Mouse (Mus musculus) liver, adult 2 months (tissue): ENCODE data around the gene Irf2bp1. TPM values are rescaled to one million over a fixed set of nuclear protein-coding genes. Genes with fewer than 3 reads are reported as not detected.
A peak's percentile ranks its signal among the peaks of the same experiment; 100 is the strongest.

ENCODE experiments used
- DNase-seq: peaks from one replicate; pipeline ENCODE4 v3.0.0-alpha.2; 2011; ENCODE audit warnings: low read depth, low spot score; ENCODE audit errors: extremely low read depth
- H3K27ac ChIP-seq: fragments of 200-500 bp; replicated peaks from 2 replicates; pipeline ENCODE4 v1.5.1; 2012; ENCODE audit warnings: low read depth, mild to moderate bottlenecking, control low read depth, inconsistent platforms, low read length; ENCODE audit not compliant: insufficient read depth
- H3K27me3 ChIP-seq: fragments of 200-500 bp; 2 replicates; pipeline ENCODE4 v1.6.1; 2012; ENCODE audit warnings: mild to moderate bottlenecking, moderate library complexity, low read length, inconsistent platforms; ENCODE audit not compliant: control insufficient read depth, insufficient read depth
- H3K36me3 ChIP-seq: fragments of 200-500 bp; 2 replicates; pipeline ENCODE4 v1.6.1; 2012; ENCODE audit warnings: low read length, inconsistent platforms; ENCODE audit not compliant: control insufficient read depth, insufficient read depth
- H3K4me1 ChIP-seq: fragments of 200-500 bp; 2 replicates; pipeline ENCODE4 v1.6.1; 2011; ENCODE audit warnings: low read length; ENCODE audit not compliant: control insufficient read depth, insufficient read depth
- H3K4me3 ChIP-seq: fragments of 200-500 bp; 2 replicates; pipeline ENCODE4 v1.5.1; 2011; ENCODE audit warnings: low read depth, mild to moderate bottlenecking, control low read depth, low read length, moderate library complexity; ENCODE audit not compliant: insufficient read depth
- H3K79me2 ChIP-seq: fragments of 200-500 bp; 2 replicates; pipeline ENCODE4 v1.6.1; 2012; ENCODE audit warnings: inconsistent platforms, mild to moderate bottlenecking, low read length, moderate library complexity; ENCODE audit not compliant: control insufficient read depth, insufficient read depth
- H3K9ac ChIP-seq: fragments of 200-500 bp; 2 replicates; pipeline ENCODE4 v1.6.1; 2012; ENCODE audit warnings: low read depth, mild to moderate bottlenecking, control low read depth, inconsistent platforms, low read length
- CTCF ChIP-seq: fragments of 200-500 bp; IDR thresholded peaks from 2 replicates; pipeline ENCODE4 v1.5.1; 2011; ENCODE audit warnings: low read depth, low read length, control low read depth
- POLR2A ChIP-seq: fragments of 200-500 bp; IDR thresholded peaks from 2 replicates; pipeline ENCODE4 v1.6.1; 2011; ENCODE audit warnings: low read length, control low read depth; ENCODE audit not compliant: insufficient read depth; ENCODE audit errors: extremely low read depth
- WGBS: fragments of 180-500 bp; shearing (Covaris S2); methylation state at CpG from one replicate; pipeline ENCODE4 v1.1.7; 2018; 5-methylcytosine and 5-hydroxymethylcytosine counted together
- polyA plus RNA-seq: library from polyadenylated mRNA; depleted of rRNA; stranded (reverse); fragments of >200 nt; gene quantifications from 2 replicates; pipeline ENCODE4 v1.2.3, GENCODE M21; 2012
- total RNA-seq: library from RNA; depleted of rRNA; stranded (reverse); fragments of >200 nt; gene quantifications from 2 replicates; pipeline ENCODE4 v1.2.3, GENCODE M21; 2014

The Irf2bp1 gene
- total and polyA plus RNA-seq, 2 experiments: 4.5 to 14.6 TPM

- H3K36me3 ChIP-seq: no peaks in the 10 kb centered on the region
- peaks cover 1% of the 10 kb centered on the region for H3K4me1 ChIP-seq
- WGBS: 48% methylated on average over 2 of the region's 2 CpGs
- no peak for TF ChIP-seq POLR2A
- TF ChIP-seq CTCF: no peak
- no peak for DNase-seq
- no peak overlapping the region for H3K9ac ChIP-seq
- H3K27ac ChIP-seq: no peak overlapping the region
- H3K4me3 ChIP-seq: no peak overlapping the region
- no peaks in the 10 kb centered on the region for H3K27me3 ChIP-seq
- no peaks in the 10 kb centered on the region for H3K79me2 ChIP-seq
Measured at GRCm38 (mm10) chr7:18986503-18986902, 17.3 kb upstream of the Irf2bp1 start.

DNA sequence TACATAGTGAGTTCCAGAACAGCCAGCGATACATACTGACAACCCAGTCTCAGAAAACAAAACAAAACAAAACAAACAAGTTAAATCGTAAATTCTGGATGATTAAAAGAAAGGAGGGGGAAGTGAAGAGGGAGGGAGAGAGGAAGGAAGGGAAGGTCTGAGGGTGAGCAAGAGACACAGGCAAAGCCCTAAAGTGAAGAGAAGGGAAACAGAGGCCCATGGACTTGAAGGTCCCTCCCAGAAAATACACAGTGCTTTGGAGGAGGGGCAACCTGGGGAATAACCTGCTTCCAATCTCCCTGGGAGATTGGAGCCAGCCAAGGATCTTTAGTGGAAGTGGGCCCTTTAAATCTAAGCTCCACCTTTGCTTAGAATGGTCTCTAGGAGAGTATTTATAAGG lies 16.7 kb upstream of the Irf2bp1 start, which contains the start of gene Nanos2:
Nanos2 (plus strand) TSS at position 301 of the 400 bp plus-strand sequence.
- H3K79me2 ChIP-seq: no peaks in the 10 kb centered on the region
- H3K36me3 ChIP-seq: no peaks in the 10 kb centered on the region
- peaks cover 3% of the 10 kb centered on the region for H3K4me1 ChIP-seq
- H3K9ac ChIP-seq: no peak within 1 kb of the TSS
- H3K4me3 ChIP-seq: no peak within 1 kb of the TSS
- 45% methylated on average over 2 of the region's 2 CpGs for WGBS
- no peak for DNase-seq
- H3K27ac ChIP-seq: no peak within 1 kb of the TSS
- TF ChIP-seq POLR2A (no peak), CTCF (no peak)
- H3K27me3 ChIP-seq: no peaks in the 10 kb centered on the region

DNA sequence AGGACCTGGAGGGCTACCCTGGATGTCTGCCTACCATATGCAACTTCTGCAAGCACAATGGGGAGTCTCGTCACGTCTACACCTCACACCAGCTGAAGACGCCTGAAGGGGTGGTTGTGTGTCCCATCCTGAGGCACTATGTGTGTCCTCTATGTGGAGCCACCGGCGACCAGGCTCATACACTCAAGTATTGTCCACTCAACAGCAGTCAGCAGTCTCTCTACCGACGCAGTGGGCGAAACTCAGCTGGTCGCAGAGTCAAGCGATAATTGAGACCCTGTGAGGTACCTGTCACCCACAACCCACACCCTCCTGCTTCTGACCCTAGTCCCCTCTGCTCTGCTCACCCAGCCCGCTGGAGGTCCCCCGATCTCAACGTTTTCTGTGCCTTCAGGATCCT lies 16.1 kb upstream of the Irf2bp1 start:
- no peaks in the 10 kb centered on the region for H3K79me2 ChIP-seq
- no peak for TF ChIP-seq POLR2A
- no peak for TF ChIP-seq CTCF
- no peaks in the 10 kb centered on the region for H3K36me3 ChIP-seq
- H3K4me3 ChIP-seq: no peak overlapping the region
- DNase-seq: no peak
- no peaks in the 10 kb centered on the region for H3K27me3 ChIP-seq
- WGBS: 69% methylated on average over 13 of the region's 13 CpGs
- H3K9ac ChIP-seq: no peak overlapping the region
- H3K4me1 ChIP-seq: peaks cover 3% of the 10 kb centered on the region
- no peak overlapping the region for H3K27ac ChIP-seq

- no peak overlapping the region for H3K9ac ChIP-seq
- H3K27me3 ChIP-seq: no peaks in the 10 kb centered on the region
- no peaks in the 10 kb centered on the region for H3K79me2 ChIP-seq
- TF ChIP-seq POLR2A (no peak), CTCF (no peak)
- no peak overlapping the region for H3K27ac ChIP-seq
- no peak for DNase-seq
- H3K4me3 ChIP-seq: no peak overlapping the region
- 64% methylated on average over 6 of the region's 6 CpGs for WGBS
- H3K36me3 ChIP-seq: no peaks in the 10 kb centered on the region
- peaks cover 3% of the 10 kb centered on the region for H3K4me1 ChIP-seq
Measured at GRCm38 (mm10) chr7:18988780-18989179, 15.1 kb upstream of the Irf2bp1 start.

- no peak overlapping the region for H3K27ac ChIP-seq
- H3K79me2 ChIP-seq: no peaks in the 10 kb centered on the region
- no peak overlapping the region for H3K9ac ChIP-seq
- DNase-seq: no peak
- TF ChIP-seq POLR2A: no peak
- no peak for TF ChIP-seq CTCF
- H3K4me3 ChIP-seq: no peak overlapping the region
- 24% methylated on average over 5 of the region's 5 CpGs for WGBS
- peaks cover 3% of the 10 kb centered on the region for H3K4me1 ChIP-seq
- no peaks in the 10 kb centered on the region for H3K27me3 ChIP-seq
- H3K36me3 ChIP-seq: no peaks in the 10 kb centered on the region
Measured at GRCm38 (mm10) chr7:18989995-18990394, 13.8 kb upstream of the Irf2bp1 start.

- 1% methylated on average over 37 of the region's 37 CpGs for WGBS
- Histone ChIP-seq H3K9ac (peak within 1 kb of the TSS; percentile 44), H3K4me3 (peak within 1 kb of the TSS; percentile 48), H3K79me2 (no peaks in the 10 kb centered on the region), H3K27ac (no peak within 1 kb of the TSS), H3K36me3 (no peaks in the 10 kb centered on the region), H3K27me3 (no peaks in the 10 kb centered on the region), H3K4me1 (peaks cover 3% of the 10 kb centered on the region)
- DNase-seq: peak; percentile 95
- TF ChIP-seq POLR2A: no peak
- TF ChIP-seq CTCF: no peak
Measured at GRCm38 (mm10) chr7:18990601-18991295, 13.1 kb upstream of the Irf2bp1 start, which contains the start of gene Mypop. Mypop (plus strand) TSS chr7:18991245.
